Mouse (Mus musculus) sigmoid colon, adult 10 weeks (tissue): ENCODE results near the gene Nisch. TPM values are rescaled to one million over a fixed set of nuclear protein-coding genes. Genes with fewer than 3 reads are reported as not detected.

Experiments used
- polyA plus RNA-seq: library from polyadenylated mRNA; stranded (reverse); fragments of 350-450 nt; fragmentation: Illumina TruSeq; extraction: RNeasy Lipid Tissue Mini Kit (QIAGEN cat#74804); gene quantifications from one replicate; pipeline ENCODE4 v1.2.3, GENCODE M21; 2014; ENCODE audit warnings: low read depth, low replicate concordance

The Nisch gene
- polyA plus RNA-seq, result 76.7 TPM

DNA sequence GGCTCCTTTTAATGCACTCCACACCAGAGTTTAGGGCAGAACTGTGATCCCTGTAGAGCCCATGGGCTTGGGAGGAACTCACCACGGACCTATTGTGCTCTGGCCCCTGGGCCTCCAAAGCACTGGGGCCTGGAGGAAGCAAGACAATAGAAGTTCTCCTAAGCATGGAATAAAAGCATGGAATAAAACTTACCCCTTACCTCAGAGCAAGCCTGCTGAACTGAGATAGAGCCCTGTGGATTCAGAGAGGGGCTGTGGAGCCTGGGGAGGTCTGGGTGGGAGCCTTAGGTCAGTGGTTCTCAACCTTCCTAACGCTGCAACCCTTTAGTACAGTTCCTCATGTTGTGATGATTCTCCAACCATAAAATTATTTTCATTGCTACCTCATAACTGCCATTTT is at the start of gene Nisch:
Gene Nisch (minus strand): TSS at position 101 of the 400 bp plus-strand sequence.

DNA sequence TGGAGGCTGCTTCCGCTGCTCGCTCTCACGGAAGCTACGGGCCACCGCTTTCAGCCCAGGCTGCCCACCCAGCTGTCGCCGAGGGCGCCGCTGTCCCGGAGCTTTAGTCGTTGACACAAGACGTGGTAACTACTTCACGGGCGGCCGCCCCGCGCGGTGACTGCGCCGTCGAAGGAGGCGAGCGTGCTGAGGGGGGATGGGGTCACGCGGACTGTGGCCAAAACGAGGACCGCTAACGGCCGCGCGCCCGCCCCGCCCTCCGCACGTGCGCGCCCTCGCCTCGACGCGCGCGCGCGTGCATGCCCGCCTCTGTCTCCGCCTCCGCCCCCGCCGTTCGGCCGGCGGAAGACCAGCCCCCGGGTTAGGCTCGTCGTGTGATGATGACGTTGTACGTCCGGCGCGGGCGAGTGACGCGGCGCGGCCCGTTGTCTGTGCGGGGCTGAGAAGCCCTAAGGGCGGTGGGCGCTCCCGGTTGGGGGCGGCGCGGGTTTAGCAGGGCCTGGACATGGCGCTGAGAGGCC is 34.4 kb upstream of the Nisch start, which contains the start of the genes Phf7 and Bap1:
Gene Phf7 (minus strand): TSS at position 234 of the 521 bp plus-strand sequence.
Gene Bap1 (plus strand): TSS at position 367 of the 521 bp plus-strand sequence.

DNA sequence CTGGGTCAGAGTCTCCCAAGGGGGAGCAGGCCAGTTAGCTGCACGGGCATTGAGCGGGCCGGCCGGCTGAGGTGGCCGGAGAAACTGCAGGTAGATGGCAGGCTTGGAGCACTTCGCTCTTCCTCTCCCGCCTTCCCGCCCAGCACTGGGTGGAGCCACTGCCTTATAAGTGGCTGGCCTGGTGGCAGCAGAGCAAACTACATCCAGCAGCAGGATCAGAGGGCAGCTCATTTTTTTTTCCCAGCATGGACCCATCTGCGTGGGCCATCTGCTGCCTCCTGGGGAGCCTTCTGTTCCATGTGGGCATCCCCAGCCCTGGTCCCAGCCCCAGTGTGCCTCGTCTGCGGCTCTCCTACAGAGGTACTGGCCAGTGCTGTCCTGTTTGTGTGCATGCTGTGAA is 920 bp upstream of the Nisch start, which contains the start of gene Sema3g:
Gene Sema3g (plus strand): TSS at position 195 of the 400 bp plus-strand sequence.

DNA sequence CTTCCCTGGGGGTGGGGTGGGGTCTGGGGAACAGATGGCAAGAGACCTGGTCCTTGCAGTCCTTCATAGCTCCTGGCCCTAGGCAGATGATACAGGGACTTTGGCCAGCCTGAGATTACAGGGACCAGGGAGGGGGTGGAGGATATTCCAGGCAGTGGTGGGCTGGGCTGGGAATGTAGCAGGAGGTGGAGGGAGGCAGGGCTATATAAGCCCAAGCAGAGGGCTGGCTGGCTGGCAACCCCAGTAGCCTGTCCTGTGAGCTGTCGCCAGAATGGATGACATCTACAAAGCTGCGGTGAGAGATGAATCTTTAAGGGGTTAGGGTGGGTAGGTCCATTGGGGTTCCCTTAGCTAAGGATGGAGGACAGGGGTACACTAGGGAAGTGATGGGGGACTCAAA is 8.7 kb downstream of the Nisch start, which contains the start of gene Tnnc1:
Gene Tnnc1 (plus strand): TSS at position 229 of the 400 bp plus-strand sequence.

DNA sequence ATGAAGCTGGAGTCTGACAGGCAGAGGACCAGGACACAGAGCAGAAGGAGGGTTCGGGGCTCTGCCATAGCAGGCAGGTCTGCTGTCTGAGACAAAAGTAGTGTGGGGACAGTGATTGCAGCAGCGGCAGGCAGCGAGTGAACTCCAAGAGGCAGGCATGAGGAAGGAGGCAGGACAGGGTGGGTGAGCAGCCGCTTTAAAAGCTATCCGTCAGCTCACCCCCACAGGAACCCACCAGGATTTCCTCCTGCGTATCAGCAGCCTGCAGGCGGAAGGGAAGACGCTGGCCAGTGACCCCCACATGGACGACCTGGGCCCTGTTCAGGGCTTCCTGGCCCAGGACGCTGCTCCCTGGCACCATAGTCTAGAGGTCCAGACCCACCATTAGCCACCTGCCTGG is 48.3 kb downstream of the Nisch start, which contains the start of gene Stab1:
Gene Stab1 (minus strand): TSS at position 217 of the 400 bp plus-strand sequence.

DNA sequence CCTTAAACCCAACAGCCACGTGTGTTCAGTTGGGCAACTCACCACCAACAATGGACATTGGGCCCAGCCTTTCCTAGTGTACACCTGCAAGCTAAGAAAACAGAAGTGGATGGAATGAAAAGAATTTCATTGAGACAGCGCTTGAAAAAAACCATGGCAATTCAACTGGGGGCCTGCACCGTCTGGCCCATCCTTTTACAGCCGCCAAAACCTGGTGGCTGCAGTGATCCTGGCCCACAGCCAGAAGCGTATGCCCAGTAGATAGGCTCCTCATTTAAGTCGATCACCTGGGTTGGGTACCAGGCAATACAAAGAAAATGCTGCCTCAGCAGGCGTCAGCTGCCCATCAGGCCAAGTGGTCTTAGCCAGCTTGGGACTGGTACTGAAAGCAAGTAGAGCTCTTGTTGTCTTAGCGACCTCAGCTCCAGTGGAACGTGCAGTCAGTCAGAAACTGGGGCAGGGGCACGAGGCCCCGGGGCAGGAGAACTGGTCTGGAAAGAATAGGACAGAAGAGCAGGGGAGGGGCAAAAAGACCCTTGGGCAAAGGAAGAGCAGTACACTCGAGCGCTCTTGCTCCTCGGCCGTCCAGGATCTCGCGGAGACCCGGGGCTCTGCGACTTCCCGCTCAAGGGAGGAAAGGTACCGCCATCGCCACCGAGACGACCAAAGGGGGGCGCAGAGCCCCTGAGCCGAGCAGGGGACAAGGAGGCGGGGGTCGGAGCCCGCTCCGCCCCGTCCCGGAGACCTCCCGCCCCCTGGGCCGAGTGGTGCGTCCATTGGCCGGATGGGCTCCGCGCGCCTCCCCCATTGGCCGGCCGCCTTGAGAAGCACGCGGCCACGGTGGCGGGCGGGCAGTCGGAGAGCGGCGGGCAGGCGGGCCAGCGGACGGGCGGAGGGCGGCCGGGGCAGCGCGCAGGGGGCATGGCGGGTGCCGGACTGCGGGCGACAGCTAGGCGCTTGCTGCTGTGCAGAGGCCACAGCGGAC is 86.2 kb downstream of the Nisch start, which contains the start of gene Nt5dc2:
Gene Nt5dc2 (plus strand): TSS at position 818 of the 985 bp plus-strand sequence.

DNA sequence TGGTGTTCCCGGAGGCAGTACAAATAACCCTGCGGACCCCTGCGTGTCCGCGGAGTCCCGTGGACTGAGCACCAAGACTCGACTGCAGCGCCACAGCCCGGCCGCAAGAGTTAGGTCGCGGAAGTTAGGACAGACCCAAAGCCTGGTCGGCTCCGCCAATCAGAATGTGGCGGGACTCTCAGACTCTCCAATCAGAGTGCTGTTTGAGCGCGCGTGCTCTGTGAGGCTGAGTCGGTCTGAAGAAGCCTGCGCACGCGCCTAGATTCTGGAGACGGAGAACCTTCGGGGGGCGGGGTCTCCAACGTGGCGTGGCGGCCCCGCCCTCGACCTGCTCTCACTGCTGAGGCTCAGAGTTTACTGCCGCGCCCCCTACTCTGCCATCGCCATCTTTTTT is 87.9 kb downstream of the Nisch start, which contains the start of gene Smim4:
Gene Smim4 (minus strand): TSS at position 131 of the 394 bp plus-strand sequence.

Other genes starting within 250 kb of the Nisch start
- gene Glt8d1, start 215.5 kb downstream of the Nisch start, polyA plus RNA-seq, result 78.8 TPM
- gene Spcs1, start 215.3 kb downstream of the Nisch start, polyA plus RNA-seq, result 331 TPM
- 84.8 TPM for gene Pbrm1, start 197.8 kb downstream of the Nisch start, polyA plus RNA-seq
- gene Gnl3, start 197.8 kb downstream of the Nisch start, polyA plus RNA-seq, result 120 TPM
- gene Smim4, start 88.0 kb downstream of the Nisch start, polyA plus RNA-seq, result 6.5 TPM
- not detected for gene Nt5dc2, start 85.9 kb downstream of the Nisch start, polyA plus RNA-seq
- gene Stab1, start 48.3 kb downstream of the Nisch start, polyA plus RNA-seq, result 17.6 TPM
- gene Tnnc1, start 8.6 kb downstream of the Nisch start, polyA plus RNA-seq, result not detected
- 0.60 TPM for gene Sema3g, start 914 bp upstream of the Nisch start, polyA plus RNA-seq
- 9.1 TPM for gene Phf7, start 34.4 kb upstream of the Nisch start, polyA plus RNA-seq
- 4.8 TPM for gene Bap1, start 34.5 kb upstream of the Nisch start, polyA plus RNA-seq
- not detected for gene Dnah1, start 107.0 kb upstream of the Nisch start, polyA plus RNA-seq
- 157 TPM for gene Capn7, start 119.7 kb upstream of the Nisch start, polyA plus RNA-seq
- gene Sh3bp5, start 219.1 kb upstream of the Nisch start, polyA plus RNA-seq, result 25.8 TPM